Mouse (Mus musculus) myocyte (in vitro differentiated cells): Measurements from ENCODE around the gene Exosc3. TPM values are rescaled to one million over a fixed set of nuclear protein-coding genes. Genes with fewer than 3 reads are reported as not detected.
A peak's percentile ranks its signal among the peaks of the same experiment; 100 is the strongest.

ENCODE experiments used
- H3K27me3 ChIP-seq: one replicate; pipeline ENCODE4 v1.6.1; 2011; ENCODE audit not compliant: control insufficient read depth, insufficient read depth, insufficient read length
- H3K36me3 ChIP-seq: one replicate; pipeline ENCODE4 v1.6.1; 2011; ENCODE audit not compliant: control insufficient read depth, insufficient read depth
- H3K4me2 ChIP-seq: one replicate; pipeline ENCODE4 v1.6.1; 2011; ENCODE audit warnings: low read depth, control low read depth
- H3K4me3 ChIP-seq: one replicate; pipeline ENCODE4 v1.5.1; 2011; ENCODE audit warnings: mild to moderate bottlenecking, control low read depth, moderate library complexity
- H3K79me2 ChIP-seq: one replicate; pipeline ENCODE4 v1.6.1; 2011; ENCODE audit not compliant: control insufficient read depth, insufficient read depth
- H3ac ChIP-seq: one replicate; pipeline ENCODE4 v1.6.1; 2011; ENCODE audit not compliant: control insufficient read depth, insufficient read length
- CEBPB ChIP-seq: IDR thresholded peaks from 2 replicates; pipeline ENCODE4 v1.6.1; 2011; ENCODE audit warnings: mild to moderate bottlenecking, moderate library complexity; ENCODE audit not compliant: poor library complexity, insufficient read depth, severe bottlenecking
- E2F4 ChIP-seq: IDR thresholded peaks from one replicate; pipeline ENCODE4 v1.6.1; 2011; ENCODE audit warnings: mild to moderate bottlenecking, control low read depth, moderate library complexity; ENCODE audit not compliant: insufficient read depth
- MAX ChIP-seq: IDR thresholded peaks from one replicate; pipeline ENCODE4 v1.6.1; 2011; ENCODE audit warnings: low read depth, mild to moderate bottlenecking, control low read depth
- MYOD1 ChIP-seq, 3 experiments: IDR thresholded peaks; one replicate each; pipeline ENCODE4 v1.6.1; 2011; ENCODE audit warnings: control low read depth in 2 of 3, low read depth in 2 of 3, mild to moderate bottlenecking in 2 of 3, moderate library complexity in 1 of 3; ENCODE audit not compliant: insufficient read length in 2 of 3, control insufficient read depth in 1 of 3
- MYOG ChIP-seq, 3 experiments: IDR thresholded peaks; one replicate each; pipeline ENCODE4 v1.6.1; 2011; ENCODE audit warnings: control low read depth in 2 of 3, low read depth in 2 of 3, mild to moderate bottlenecking in 2 of 3; ENCODE audit not compliant: insufficient read length in 2 of 3, control insufficient read depth in 1 of 3, insufficient read depth in 1 of 3
- POLR2A ChIP-seq: IDR thresholded peaks from one replicate; pipeline ENCODE4 v1.6.1; 2011; ENCODE audit warnings: low read depth, mild to moderate bottlenecking, control low read depth, moderate library complexity; ENCODE audit not compliant: insufficient read length
- POLR2AphosphoS2 ChIP-seq: IDR thresholded peaks from one replicate; pipeline ENCODE4 v1.6.1; 2011; ENCODE audit warnings: low read depth, control low read depth; ENCODE audit not compliant: insufficient read length
- REST ChIP-seq: IDR thresholded peaks from one replicate; pipeline ENCODE4 v1.6.1; 2011; ENCODE audit warnings: mild to moderate bottlenecking, control low read depth, moderate library complexity; ENCODE audit not compliant: insufficient read depth, insufficient read length
- SRF ChIP-seq: IDR thresholded peaks from one replicate; pipeline ENCODE4 v1.6.1; 2011; ENCODE audit warnings: low read depth; ENCODE audit not compliant: control insufficient read depth, insufficient read length
- TCF12 ChIP-seq: IDR thresholded peaks from one replicate; pipeline ENCODE4 v1.6.1; 2011; ENCODE audit warnings: mild to moderate bottlenecking, control low read depth; ENCODE audit not compliant: poor library complexity, insufficient read depth, severe bottlenecking
- TCF3 ChIP-seq: IDR thresholded peaks from one replicate; pipeline ENCODE4 v1.6.1; 2011; ENCODE audit warnings: low read depth, control low read depth; ENCODE audit not compliant: insufficient read length
- USF1 ChIP-seq: IDR thresholded peaks from one replicate; pipeline ENCODE4 v1.6.1; 2011; ENCODE audit warnings: low read depth, mild to moderate bottlenecking, control low read depth, moderate library complexity
- polyA plus RNA-seq: library from polyadenylated mRNA; unstranded; fragments of >200 nt; fragmentation: generic; extraction: Trizol; gene quantifications from one replicate; pipeline ENCODE4 v1.2.1, GENCODE M21; 2012; ENCODE audit warnings: missing spikeins

The Exosc3 gene
- polyA plus RNA-seq, 1 experiment = 32.6 TPM

DNA sequence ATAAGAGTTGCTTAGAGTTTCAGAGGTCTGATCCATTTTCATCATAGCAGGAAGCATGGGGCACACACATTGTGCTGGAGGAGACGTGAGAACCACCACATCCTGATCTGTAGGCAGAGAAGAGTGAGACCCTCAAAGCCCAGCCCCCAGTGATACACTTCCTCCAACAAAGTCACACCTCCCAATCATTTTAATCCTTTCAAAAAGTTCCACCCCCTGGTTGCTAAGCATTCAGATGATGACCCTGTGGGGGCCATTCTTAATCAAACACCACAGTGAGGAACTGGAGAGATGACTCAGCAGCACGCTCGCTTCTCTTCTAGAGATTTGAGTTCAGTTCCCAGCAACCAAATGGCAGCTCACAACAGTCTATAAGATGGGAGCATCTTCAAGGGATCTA lies 10.1 kb downstream of the Exosc3 start:
- Histone ChIP-seq H3ac (no peak overlapping the region), H3K36me3 (no peaks in the 10 kb centered on the region), H3K79me2 (no peaks in the 10 kb centered on the region), H3K4me2 (no peak overlapping the region), H3K27me3 (no peaks in the 10 kb centered on the region), H3K4me3 (no peak overlapping the region)
- TF ChIP-seq REST (no peak), MYOG (IDR thresholded peaks at IDR 0.05; ENCODE audit: control insufficient read depth in 1 of 3, insufficient read depth in 1 of 3, insufficient read length in 2 of 3, low read depth in 2 of 3) (no peak), POLR2A (no peak), POLR2AphosphoS2 (no peak), TCF3 (no peak), SRF (no peak), CEBPB (no peak), MAX (no peak), E2F4 (no peak), MYOD1 (IDR thresholded peaks at IDR 0.05; ENCODE audit: control insufficient read depth in 1 of 3, insufficient read length in 2 of 3, low read depth in 2 of 3) (no peak), USF1 (no peak), TCF12 (no peak)

- H3K36me3 ChIP-seq = no peaks in the 10 kb centered on the region
- no peaks in the 10 kb centered on the region for H3K27me3 ChIP-seq
- H3K4me3 ChIP-seq = no peak overlapping the region
- H3K4me2 ChIP-seq = no peak overlapping the region
- no peak overlapping the region for H3ac ChIP-seq
- no peaks in the 10 kb centered on the region for H3K79me2 ChIP-seq
- TF ChIP-seq MYOG (IDR thresholded peaks at IDR 0.05; ENCODE audit: control insufficient read depth in 1 of 3, insufficient read depth in 1 of 3, insufficient read length in 2 of 3, low read depth in 2 of 3) (no peak), MAX (no peak), CEBPB (no peak), E2F4 (no peak), SRF (no peak), REST (no peak), TCF3 (no peak), TCF12 (no peak), USF1 (no peak), MYOD1 (IDR thresholded peaks at IDR 0.05; ENCODE audit: control insufficient read depth in 1 of 3, insufficient read length in 2 of 3, low read depth in 2 of 3) (no peak), POLR2AphosphoS2 (no peak), POLR2A (no peak)
These were observed 11.4 kb downstream of the Exosc3 start for GRCm38 (mm10) chr4:45331139-45331538.

- H3K4me3 ChIP-seq = peak overlapping the region; percentile 65
- no peaks in the 10 kb centered on the region for H3K27me3 ChIP-seq
- peak overlapping the region; percentile 39 for H3ac ChIP-seq
- peaks cover 12% of the 10 kb centered on the region for H3K79me2 ChIP-seq
- TF ChIP-seq POLR2A (peak; percentile 94), CEBPB (no peak), POLR2AphosphoS2 (peak; percentile 85), MYOD1 (IDR thresholded peaks at IDR 0.05; ENCODE audit: control insufficient read depth in 1 of 3, insufficient read length in 2 of 3, low read depth in 2 of 3) (peak in 1 of 3 experiments; percentile 42), MYOG (IDR thresholded peaks at IDR 0.05; ENCODE audit: control insufficient read depth in 1 of 3, insufficient read depth in 1 of 3, insufficient read length in 2 of 3, low read depth in 2 of 3) (peak in 2 of 3 experiments; percentile 29 to 49), SRF (no peak), TCF3 (no peak)
- peaks cover 4% of the 10 kb centered on the region for H3K36me3 ChIP-seq
- peak overlapping the region; percentile 81 for H3K4me2 ChIP-seq
These were observed 22.2 kb downstream of the Exosc3 start for GRCm38 (mm10) chr4:45320159-45320816.

DNA sequence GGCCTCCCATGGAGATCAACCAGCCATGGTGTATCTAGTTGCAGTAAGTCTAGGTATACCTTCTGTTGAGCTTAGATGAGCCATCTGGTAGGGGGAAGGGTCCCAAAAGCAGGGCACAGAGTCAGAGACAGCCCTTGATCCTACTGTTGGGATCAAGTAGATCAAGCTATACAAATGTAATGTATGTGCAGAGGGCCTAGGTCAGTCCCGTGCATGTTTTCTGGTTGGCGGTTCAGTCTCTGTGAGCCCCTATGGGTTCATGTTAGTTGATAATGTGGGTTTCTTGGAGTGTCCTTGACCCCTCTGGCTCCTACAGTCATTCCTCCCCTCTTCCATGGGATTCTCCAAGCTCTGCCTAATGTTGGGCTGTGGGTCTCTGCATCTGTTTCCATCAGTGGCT lies 31.5 kb downstream of the Exosc3 start:
- peaks cover 10% of the 10 kb centered on the region for H3K36me3 ChIP-seq
- H3ac ChIP-seq = no peak overlapping the region
- H3K27me3 ChIP-seq = no peaks in the 10 kb centered on the region
- no peak overlapping the region for H3K4me3 ChIP-seq
- no peak overlapping the region for H3K4me2 ChIP-seq
- H3K79me2 ChIP-seq = no peaks in the 10 kb centered on the region
- TF ChIP-seq MYOG (IDR thresholded peaks at IDR 0.05; ENCODE audit: control insufficient read depth in 1 of 3, insufficient read depth in 1 of 3, insufficient read length in 2 of 3, low read depth in 2 of 3) (no peak), POLR2AphosphoS2 (no peak), MYOD1 (IDR thresholded peaks at IDR 0.05; ENCODE audit: control insufficient read depth in 1 of 3, insufficient read length in 2 of 3, low read depth in 2 of 3) (no peak), TCF12 (no peak), SRF (no peak), USF1 (no peak), TCF3 (no peak), MAX (no peak)
